Mouse (Mus musculus): ENCODE results near the gene Itpr2. TPM values are rescaled to one million over a fixed set of nuclear protein-coding genes. Genes with fewer than 3 reads are reported as not detected.

The Itpr2 gene
- polyA plus RNA-seq, 1 experiment from 2014 or later = 3.9 TPM

- no peaks in the 10 kb centered on the region for H3K36me3 ChIP-seq (ENCODE audit: control insufficient read depth, insufficient read depth, low read length)
- no peaks in the 10 kb centered on the region for H3K27me3 ChIP-seq (ENCODE audit: control insufficient read depth, insufficient read depth, low read length)
- H3K27ac ChIP-seq (ENCODE audit: low read depth, low read length) = no peak overlapping the region
- ATAC-seq (ENCODE audit: low FRiP score) = no peak
- DNase-seq (ENCODE audit: low spot score, missing footprints) = no peak
- H3K4me3 ChIP-seq (ENCODE audit: low read depth, low read length) = no peak overlapping the region
- no peak overlapping the region for H3K4me2 ChIP-seq
- 0 out of 2 replicates have a peak, but pooled peaks cover 2% of the 10 kb centered on the region for H3K4me1 ChIP-seq (ENCODE audit: control insufficient read depth, insufficient read depth, low read length)
- 0 out of 2 replicates have a peak, but pooled peaks cover 1% of the 10 kb centered on the region for H3K9me3 ChIP-seq (ENCODE audit: control insufficient read depth, low read length)
- no peak overlapping the region for H3K9ac ChIP-seq (ENCODE audit: low read length)
- 84% methylated on average over 4 of the region's 4 CpGs for WGBS
Measured at GRCm38 (mm10) chr6:146388010-146388409, 114.0 kb downstream of the Itpr2 start.

- no peak overlapping the region for H3K4me3 ChIP-seq (ENCODE audit: low read depth, low read length)
- H3K36me3 ChIP-seq (ENCODE audit: control insufficient read depth, insufficient read depth, low read length) = no peaks in the 10 kb centered on the region
- 0 out of 2 replicates have a peak, but pooled peaks cover 2% of the 10 kb centered on the region for H3K4me1 ChIP-seq (ENCODE audit: control insufficient read depth, insufficient read depth, low read length)
- no peak overlapping the region for H3K27ac ChIP-seq (ENCODE audit: low read depth, low read length)
- 47% methylated on average over 6 of the region's 6 CpGs for WGBS
- DNase-seq (ENCODE audit: low spot score, missing footprints) (no peak), ATAC-seq (ENCODE audit: low FRiP score) (peak; percentile 76)
- no peaks in the 10 kb centered on the region for H3K27me3 ChIP-seq (ENCODE audit: control insufficient read depth, insufficient read depth, low read length)
- H3K4me2 ChIP-seq = no peak overlapping the region
- H3K9me3 ChIP-seq (ENCODE audit: control insufficient read depth, low read length) = no peaks in the 10 kb centered on the region
- H3K9ac ChIP-seq (ENCODE audit: low read length) = no peak overlapping the region
Measured at GRCm38 (mm10) chr6:146387039-146387713, 114.8 kb downstream of the Itpr2 start.

- H3K27me3 ChIP-seq (ENCODE audit: control insufficient read depth, insufficient read depth, low read length) = no peaks in the 10 kb centered on the region
- H3K27ac ChIP-seq (ENCODE audit: low read depth, low read length) = no peak overlapping the region
- no peaks in the 10 kb centered on the region for H3K36me3 ChIP-seq (ENCODE audit: control insufficient read depth, insufficient read depth, low read length)
- no peak overlapping the region for H3K4me2 ChIP-seq
- 93% methylated on average over 8 of the region's 8 CpGs for WGBS
- H3K9ac ChIP-seq (ENCODE audit: low read length) = no peak overlapping the region
- DNase-seq (ENCODE audit: low spot score, missing footprints) = no peak
- H3K4me1 ChIP-seq (ENCODE audit: control insufficient read depth, insufficient read depth, low read length) = no peaks in the 10 kb centered on the region
- ATAC-seq (ENCODE audit: low FRiP score) = no peak
- H3K4me3 ChIP-seq (ENCODE audit: low read depth, low read length) = no peak overlapping the region
- H3K9me3 ChIP-seq (ENCODE audit: control insufficient read depth, low read length) = no peaks in the 10 kb centered on the region
Measured at GRCm38 (mm10) chr6:146379263-146379662, 122.8 kb downstream of the Itpr2 start.

GRCm38 (mm10) chr6:146371511-146371910 lies 130.5 kb downstream of the Itpr2 start:
- DNase-seq (ENCODE audit: low spot score, missing footprints) (no peak), ATAC-seq (ENCODE audit: low FRiP score) (no peak)
- H3K4me3 ChIP-seq (ENCODE audit: low read depth, low read length) = no peak overlapping the region
- no peak overlapping the region for H3K27ac ChIP-seq (ENCODE audit: low read depth, low read length)
- no peaks in the 10 kb centered on the region for H3K27me3 ChIP-seq (ENCODE audit: control insufficient read depth, insufficient read depth, low read length)
- H3K36me3 ChIP-seq (ENCODE audit: control insufficient read depth, insufficient read depth, low read length) = no peaks in the 10 kb centered on the region
- WGBS = 65% methylated on average over 2 of the region's 2 CpGs
- no peaks in the 10 kb centered on the region for H3K4me1 ChIP-seq (ENCODE audit: control insufficient read depth, insufficient read depth, low read length)
- no peaks in the 10 kb centered on the region for H3K9me3 ChIP-seq (ENCODE audit: control insufficient read depth, low read length)
- H3K4me2 ChIP-seq = no peak overlapping the region
- H3K9ac ChIP-seq (ENCODE audit: low read length) = no peak overlapping the region

GRCm38 (mm10) chr6:146366180-146366579 lies 135.8 kb downstream of the Itpr2 start:
- Histone ChIP-seq H3K27ac (ENCODE audit: low read depth, low read length) (no peak overlapping the region), H3K4me1 (ENCODE audit: control insufficient read depth, insufficient read depth, low read length) (no peaks in the 10 kb centered on the region), H3K9ac (ENCODE audit: low read length) (no peak overlapping the region), H3K36me3 (ENCODE audit: control insufficient read depth, insufficient read depth, low read length) (no peaks in the 10 kb centered on the region), H3K27me3 (ENCODE audit: control insufficient read depth, insufficient read depth, low read length) (no peaks in the 10 kb centered on the region), H3K4me3 (ENCODE audit: low read depth, low read length) (no peak overlapping the region), H3K9me3 (ENCODE audit: control insufficient read depth, low read length) (no peaks in the 10 kb centered on the region), H3K4me2 (no peak overlapping the region)
- ATAC-seq (ENCODE audit: low FRiP score) (no peak), DNase-seq (ENCODE audit: low spot score, missing footprints) (no peak)
- WGBS = 94% methylated on average over 4 of the region's 4 CpGs

GRCm38 (mm10) chr6:146357911-146358310 lies 144.1 kb downstream of the Itpr2 start:
- 78% methylated on average over 4 of the region's 4 CpGs for WGBS
- ATAC-seq (ENCODE audit: low FRiP score) = no peak
- no peak overlapping the region for H3K9ac ChIP-seq (ENCODE audit: low read length)
- H3K27me3 ChIP-seq (ENCODE audit: control insufficient read depth, insufficient read depth, low read length) = no peaks in the 10 kb centered on the region
- no peak for DNase-seq (ENCODE audit: low spot score, missing footprints)
- no peaks in the 10 kb centered on the region for H3K36me3 ChIP-seq (ENCODE audit: control insufficient read depth, insufficient read depth, low read length)
- no peak overlapping the region for H3K4me3 ChIP-seq (ENCODE audit: low read depth, low read length)
- no peaks in the 10 kb centered on the region for H3K4me1 ChIP-seq (ENCODE audit: control insufficient read depth, insufficient read depth, low read length)
- no peak overlapping the region for H3K4me2 ChIP-seq
- no peak overlapping the region for H3K27ac ChIP-seq (ENCODE audit: low read depth, low read length)
- no peaks in the 10 kb centered on the region for H3K9me3 ChIP-seq (ENCODE audit: control insufficient read depth, low read length)

GRCm38 (mm10) chr6:146352258-146352805 lies 149.7 kb downstream of the Itpr2 start:
- DNase-seq (ENCODE audit: low spot score, missing footprints) = peak; percentile 31
- H3K27me3 ChIP-seq (ENCODE audit: control insufficient read depth, insufficient read depth, low read length) = no peaks in the 10 kb centered on the region
- H3K27ac ChIP-seq (ENCODE audit: low read depth, low read length) = no peak overlapping the region
- no peaks in the 10 kb centered on the region for H3K4me1 ChIP-seq (ENCODE audit: control insufficient read depth, insufficient read depth, low read length)
- no peak overlapping the region for H3K9ac ChIP-seq (ENCODE audit: low read length)
- no peak overlapping the region for H3K4me3 ChIP-seq (ENCODE audit: low read depth, low read length)
- H3K36me3 ChIP-seq (ENCODE audit: control insufficient read depth, insufficient read depth, low read length) = no peaks in the 10 kb centered on the region
- 58% methylated on average over 9 of the region's 9 CpGs for WGBS
- no peak for ATAC-seq (ENCODE audit: low FRiP score)
- no peaks in the 10 kb centered on the region for H3K9me3 ChIP-seq (ENCODE audit: control insufficient read depth, low read length)
- no peak overlapping the region for H3K4me2 ChIP-seq

- no peaks in the 10 kb centered on the region for H3K4me1 ChIP-seq (ENCODE audit: control insufficient read depth, insufficient read depth, low read length)
- ATAC-seq (ENCODE audit: low FRiP score) (no peak), DNase-seq (ENCODE audit: low spot score, missing footprints) (no peak)
- 79% methylated on average over 7 of the region's 7 CpGs for WGBS
- no peak overlapping the region for H3K9ac ChIP-seq (ENCODE audit: low read length)
- no peaks in the 10 kb centered on the region for H3K27me3 ChIP-seq (ENCODE audit: control insufficient read depth, insufficient read depth, low read length)
- no peak overlapping the region for H3K27ac ChIP-seq (ENCODE audit: low read depth, low read length)
- H3K4me3 ChIP-seq (ENCODE audit: low read depth, low read length) = no peak overlapping the region
- H3K36me3 ChIP-seq (ENCODE audit: control insufficient read depth, insufficient read depth, low read length) = no peaks in the 10 kb centered on the region
- H3K4me2 ChIP-seq = no peak overlapping the region
- H3K9me3 ChIP-seq (ENCODE audit: control insufficient read depth, low read length) = no peaks in the 10 kb centered on the region
Measured at GRCm38 (mm10) chr6:146351816-146352215, 150.2 kb downstream of the Itpr2 start.

GRCm38 (mm10) chr6:146347568-146347967 lies 154.5 kb downstream of the Itpr2 start:
- ATAC-seq (ENCODE audit: low FRiP score) (no peak), DNase-seq (ENCODE audit: low spot score, missing footprints) (no peak)
- no peaks in the 10 kb centered on the region for H3K27me3 ChIP-seq (ENCODE audit: control insufficient read depth, insufficient read depth, low read length)
- no peak overlapping the region for H3K4me3 ChIP-seq (ENCODE audit: low read depth, low read length)
- H3K27ac ChIP-seq (ENCODE audit: low read depth, low read length) = no peak overlapping the region
- whole genome bisulfite sequencing = 62% methylated on average over 4 of the region's 4 CpGs
- H3K9ac ChIP-seq (ENCODE audit: low read length) = no peak overlapping the region
- no peaks in the 10 kb centered on the region for H3K9me3 ChIP-seq (ENCODE audit: control insufficient read depth, low read length)
- peaks cover 3% of the 10 kb centered on the region; the same call in 1 of the 2 replicates for H3K4me1 ChIP-seq (ENCODE audit: control insufficient read depth, insufficient read depth, low read length)
- no peaks in the 10 kb centered on the region for H3K36me3 ChIP-seq (ENCODE audit: control insufficient read depth, insufficient read depth, low read length)
- no peak overlapping the region for H3K4me2 ChIP-seq

Measured in midbrain, embryonic 11.5 days (tissue).